Mouse (Mus musculus): ENCODE data around the gene Mlkl.
"Not testable (repeated sequence)": the region's sequence is repeated elsewhere in the genome, so short reads cannot be mapped to it uniquely, and the experiment has no call there.

Mlkl gene

GRCm38 (mm10) chr8:111313961-111314360 lies 24.0 kb downstream of the Mlkl start:
- not testable (repeated sequence) for DNase-seq (ENCODE audit: low spot score in 2 of 2)

- no peak for DNase-seq (ENCODE audit: low spot score in 2 of 2)
Measured at GRCm38 (mm10) chr8:111312758-111313162, 25.2 kb downstream of the Mlkl start.

GRCm38 (mm10) chr8:111310006-111310405 lies 28.0 kb downstream of the Mlkl start:
- DNase-seq (ENCODE audit: low spot score in 2 of 2), result not testable (repeated sequence)

GRCm38 (mm10) chr8:111305031-111305730 lies 32.8 kb downstream of the Mlkl start:
- DNase-seq (ENCODE audit: low spot score in 2 of 2), result no peak

GRCm38 (mm10) chr8:111304359-111304758 lies 33.6 kb downstream of the Mlkl start:
- DNase-seq (ENCODE audit: low spot score in 2 of 2), result no peak

GRCm38 (mm10) chr8:111303076-111303803 lies 34.7 kb downstream of the Mlkl start:
- not testable (repeated sequence) for DNase-seq (ENCODE audit: low spot score in 2 of 2)

- DNase-seq (ENCODE audit: low spot score in 2 of 2), result peak in 1 of 2 experiments; percentile 6
Measured at GRCm38 (mm10) chr8:111300597-111301546, 37.1 kb downstream of the Mlkl start.

- peak; percentile 89 to 92 for DNase-seq (ENCODE audit: low spot score in 2 of 2)
Measured at GRCm38 (mm10) chr8:111299821-111300568, 38.0 kb downstream of the Mlkl start, which contains the start of gene Rfwd3. Gene Rfwd3, minus strand, starts transcription at chr8:111300222.

GRCm38 (mm10) chr8:111299363-111299820 lies 38.6 kb downstream of the Mlkl start:
- DNase-seq (ENCODE audit: low spot score in 2 of 2), result peak; percentile 45 to 59

GRCm38 (mm10) chr8:111298011-111298410 lies 40.0 kb downstream of the Mlkl start:
- no peak for DNase-seq (ENCODE audit: low spot score in 2 of 2)

GRCm38 (mm10) chr8:111291733-111292132 lies 46.2 kb downstream of the Mlkl start:
- no peak for DNase-seq (ENCODE audit: low spot score in 2 of 2)

GRCm38 (mm10) chr8:111290586-111290985 lies 47.4 kb downstream of the Mlkl start:
- DNase-seq (ENCODE audit: low spot score in 2 of 2), result no peak

GRCm38 (mm10) chr8:111285603-111286002 lies 52.4 kb downstream of the Mlkl start:
- no peak for DNase-seq (ENCODE audit: low spot score in 2 of 2)

GRCm38 (mm10) chr8:111282093-111282492 lies 55.9 kb downstream of the Mlkl start:
- DNase-seq (ENCODE audit: low spot score in 2 of 2), result no peak

- DNase-seq (ENCODE audit: low spot score in 2 of 2), result no peak
Measured at GRCm38 (mm10) chr8:111268277-111268676, 69.7 kb downstream of the Mlkl start.

GRCm38 (mm10) chr8:111266161-111266560 lies 71.8 kb downstream of the Mlkl start:
- not testable (repeated sequence) for DNase-seq (ENCODE audit: low spot score in 2 of 2)

GRCm38 (mm10) chr8:111264693-111265220 lies 73.2 kb downstream of the Mlkl start:
- no peak for DNase-seq (ENCODE audit: low spot score in 2 of 2)

- no peak for DNase-seq (ENCODE audit: low spot score in 2 of 2)
Measured at GRCm38 (mm10) chr8:111261981-111262381, 76.0 kb downstream of the Mlkl start.

All from thymus, postnatal 10 days (tissue).